Mouse (Mus musculus) intestine, postnatal 0 days (tissue): ENCODE measurements around the gene H2-Q2. TPM values are rescaled to one million over a fixed set of nuclear protein-coding genes. Genes with fewer than 3 reads are reported as not detected.
"Not testable (repeated sequence)": the region's sequence is repeated elsewhere in the genome, so short reads cannot be mapped to it uniquely, and the experiment has no call there.

Source experiments
- ATAC-seq: fragments of 200-750 bp; cut with Nextera tagmentation; 2 replicates; pipeline ENCODE4 v1.8.0; 2017; ENCODE audit warnings: mild to moderate bottlenecking, moderate TSS enrichment, moderate library complexity
- H3K27ac ChIP-seq: fragments of 300-500 bp; sonication (generic); 2 replicates; pipeline ENCODE4 v1.5.1; 2014; ENCODE audit warnings: mild to moderate bottlenecking, low read depth, low read length, moderate library complexity
- H3K27me3 ChIP-seq: fragments of 300-500 bp; sonication (generic); replicated peaks from 2 replicates; pipeline ENCODE4 v1.6.1; 2014; ENCODE audit warnings: low read length, mixed read lengths; ENCODE audit not compliant: control insufficient read depth, insufficient read depth
- H3K36me3 ChIP-seq: fragments of 300-500 bp; sonication (generic); 2 replicates; pipeline ENCODE4 v1.6.1; 2014; ENCODE audit warnings: mild to moderate bottlenecking, moderate library complexity; ENCODE audit not compliant: control insufficient read depth, insufficient read depth
- H3K4me1 ChIP-seq: fragments of 300-500 bp; sonication (generic); replicated peaks from 2 replicates; pipeline ENCODE4 v1.6.1; 2014; ENCODE audit warnings: antibody characterized with exemption, low read length, mixed read lengths; ENCODE audit not compliant: control insufficient read depth, insufficient read depth
- H3K4me2 ChIP-seq: fragments of 300-500 bp; sonication (generic); replicated peaks from 2 replicates; pipeline ENCODE4 v1.6.1; 2014; ENCODE audit warnings: low read depth, mild to moderate bottlenecking, moderate library complexity
- H3K4me3 ChIP-seq: fragments of 300-500 bp; sonication (generic); 2 replicates; pipeline ENCODE4 v1.5.1; 2014; ENCODE audit warnings: low read depth, low read length
- H3K9ac ChIP-seq: fragments of 300-500 bp; sonication (generic); 2 replicates; pipeline ENCODE4 v1.6.1; 2014; ENCODE audit warnings: mild to moderate bottlenecking, low read depth, low read length
- H3K9me3 ChIP-seq: fragments of 300-500 bp; sonication (generic); 2 replicates; pipeline ENCODE4 v1.6.1; 2016; ENCODE audit warnings: mixed run types; ENCODE audit not compliant: control insufficient read depth
- CTCF ChIP-seq: sonication (generic); IDR thresholded peaks from 2 replicates; pipeline ENCODE4 v1.5.1; 2016; ENCODE audit warnings: low read depth, mild to moderate bottlenecking, control low read depth, antibody characterized with exemption, moderate library complexity
- WGBS: fragments of 180-500 bp; shearing (Covaris S2); extraction: QIAGEN DNeasy Blood & Tissue Kit; methylation state at CpG from one replicate; pipeline ENCODE4 v1.1.7; 2014; 5-methylcytosine and 5-hydroxymethylcytosine counted together
- polyA plus RNA-seq: library from polyadenylated mRNA; unstranded; fragments of >200 nt; fragmentation: Nextera tagmentation; extraction: Ambion mirVana; gene quantifications from 2 replicates; pipeline ENCODE4 v1.2.1, GENCODE M21; 2015

H2-Q2 gene
- polyA plus RNA-seq: 693 and 712 TPM in 2 replicates

GRCm38 (mm10) chr17:35342071-35342671, at the start of gene H2-Q2:
Gene H2-Q2, plus strand, starts transcription at chr17:35342242.
- H3K4me2 ChIP-seq: peak within 1 kb of the TSS; percentile 82
- 0 out of 2 replicates have a peak, but pooled peaks have one; percentile 1 for TF ChIP-seq CTCF
- WGBS: 1% methylated on average over 39 of the region's 40 CpGs
- H3K27me3 ChIP-seq: peaks cover 8% of the 10 kb centered on the region; the same call in 1 of the 2 replicates
- peak within 1 kb of the TSS; percentile 45 for H3K9ac ChIP-seq
- no peaks in the 10 kb centered on the region for H3K4me1 ChIP-seq
- H3K36me3 ChIP-seq: no peaks in the 10 kb centered on the region
- H3K27ac ChIP-seq: peak within 1 kb of the TSS; percentile 87
- no peaks in the 10 kb centered on the region for H3K9me3 ChIP-seq
- ATAC-seq: peak; percentile 94
- H3K4me3 ChIP-seq: peak within 1 kb of the TSS; percentile 53

GRCm38 (mm10) chr17:35295796-35296195, 46.2 kb upstream of the H2-Q2 start:
- H3K9me3 ChIP-seq, H3K27ac ChIP-seq, H3K4me1 ChIP-seq, H3K4me3 ChIP-seq, H3K27me3 ChIP-seq, H3K36me3 ChIP-seq, ATAC-seq, H3K9ac ChIP-seq, H3K4me2 ChIP-seq: not testable (repeated sequence)
- 2% methylated on average over 5 of the region's 5 CpGs for WGBS
- TF ChIP-seq CTCF: peak; percentile 83

GRCm38 (mm10) chr17:35300261-35300945, 41.6 kb upstream of the H2-Q2 start:
- not testable (repeated sequence) for H3K9ac ChIP-seq, H3K4me2 ChIP-seq, ATAC-seq, H3K4me1 ChIP-seq, H3K27ac ChIP-seq, H3K27me3 ChIP-seq, H3K4me3 ChIP-seq, H3K36me3 ChIP-seq, H3K9me3 ChIP-seq
- 88% methylated on average over 7 of the region's 7 CpGs for WGBS
- TF ChIP-seq CTCF: peak; percentile 29; the same call in 1 of the 2 replicates

DNA sequence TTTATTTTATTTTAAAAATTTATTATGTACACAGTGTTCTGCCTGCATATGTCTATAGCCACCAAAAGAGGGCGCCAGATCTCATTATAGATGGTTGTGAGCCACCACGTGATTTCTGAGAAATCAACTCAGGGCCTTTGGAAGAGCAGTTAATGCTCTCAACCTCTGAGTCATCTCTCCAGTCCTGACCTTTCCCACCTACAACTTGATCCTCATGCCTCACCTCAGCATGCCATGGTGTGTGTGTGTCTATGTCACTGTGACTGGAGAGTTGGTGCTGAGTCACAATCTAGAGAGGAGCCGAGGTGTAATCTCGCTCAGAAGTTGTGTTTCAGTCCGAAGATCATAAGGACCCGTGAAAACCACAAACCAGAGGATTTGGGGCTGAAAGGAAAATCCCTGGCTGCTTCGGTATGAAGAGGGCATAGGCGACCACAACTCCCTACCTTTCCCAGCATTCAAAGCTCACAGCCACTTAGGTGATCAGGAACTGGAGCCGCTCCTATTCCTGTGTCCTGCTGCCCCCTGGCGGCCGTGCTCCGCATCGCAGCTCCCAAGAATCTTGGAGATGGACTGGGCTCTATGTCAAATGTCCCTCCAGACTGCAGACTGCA, 40.3 kb upstream of the H2-Q2 start:
- Histone ChIP-seq H3K27ac (peak overlapping the region; percentile 71), H3K9ac (no peak overlapping the region), H3K4me1 (no peaks in the 10 kb centered on the region), H3K4me3 (no peak overlapping the region), H3K36me3 (no peaks in the 10 kb centered on the region), H3K27me3 (no peaks in the 10 kb centered on the region), H3K9me3 (no peaks in the 10 kb centered on the region), H3K4me2 (peak overlapping the region; percentile 21; the same call in 1 of the 2 replicates)
- 24% methylated on average over 13 of the region's 13 CpGs for WGBS
- peak; percentile 92 for TF ChIP-seq CTCF
- peak; percentile 85 for ATAC-seq

- no peak overlapping the region for H3K4me3 ChIP-seq
- no peak overlapping the region for H3K27ac ChIP-seq
- H3K36me3 ChIP-seq: no peaks in the 10 kb centered on the region
- no peak overlapping the region for H3K4me2 ChIP-seq
- no peak for TF ChIP-seq CTCF
- ATAC-seq: no peak
- WGBS: 78% methylated on average over 2 of the region's 2 CpGs
- no peaks in the 10 kb centered on the region for H3K27me3 ChIP-seq
- H3K4me1 ChIP-seq: no peaks in the 10 kb centered on the region
- no peaks in the 10 kb centered on the region for H3K9me3 ChIP-seq
- H3K9ac ChIP-seq: no peak overlapping the region
Observed at GRCm38 (mm10) chr17:35303271-35303670, 38.8 kb upstream of the H2-Q2 start.

- Histone ChIP-seq H3K9ac (no peak overlapping the region), H3K4me2 (no peak overlapping the region), H3K36me3 (no peaks in the 10 kb centered on the region), H3K9me3 (no peaks in the 10 kb centered on the region), H3K27ac (no peak overlapping the region), H3K4me3 (no peak overlapping the region), H3K4me1 (no peaks in the 10 kb centered on the region), H3K27me3 (no peaks in the 10 kb centered on the region)
- ATAC-seq: peak; percentile 65
- peak; percentile 35; the same call in 1 of the 2 replicates for TF ChIP-seq CTCF
- WGBS: 83% methylated on average over 10 of the region's 10 CpGs
Observed at GRCm38 (mm10) chr17:35303756-35304350, 38.2 kb upstream of the H2-Q2 start.
